Mouse (Mus musculus): ENCODE results near the gene Mtf1.

DNA sequence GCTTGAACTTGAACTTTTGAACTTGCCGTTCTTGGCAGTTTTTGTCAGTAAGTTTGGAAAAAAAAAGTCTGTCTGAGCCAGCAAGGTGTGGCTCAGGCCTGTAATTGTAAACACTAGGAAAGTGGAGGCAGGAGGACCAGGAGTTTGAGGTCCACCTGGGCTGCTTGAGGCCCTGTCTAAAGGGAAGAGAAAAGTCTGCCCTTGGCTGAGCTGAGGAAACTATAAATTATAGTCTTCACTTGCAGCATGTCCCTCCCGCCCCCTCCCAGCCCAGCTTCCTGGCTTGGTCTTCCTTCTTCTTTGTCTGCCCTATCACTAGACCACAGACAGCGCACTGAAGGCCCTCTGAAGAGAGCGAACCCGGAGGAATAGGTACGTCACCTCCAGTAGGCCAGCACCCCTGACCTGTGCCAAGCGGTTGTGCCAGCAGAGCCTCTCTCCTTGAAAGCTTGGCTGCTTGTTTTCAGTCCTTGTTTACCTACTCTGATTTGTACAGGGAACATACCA lies 42.5 kb upstream of the Mtf1 start:
- TF ChIP-seq EP300 (IDR thresholded peaks at IDR 0.05; ENCODE audit: low read depth), result no peak
- TF ChIP-seq CTCF (IDR thresholded peaks at IDR 0.05; ENCODE audit: low read depth), result no peak

Data from liver, postnatal 0 days (tissue).